13 mouse cellular contexts compared by ENCODE assay signal in the genomic region with DNA sequence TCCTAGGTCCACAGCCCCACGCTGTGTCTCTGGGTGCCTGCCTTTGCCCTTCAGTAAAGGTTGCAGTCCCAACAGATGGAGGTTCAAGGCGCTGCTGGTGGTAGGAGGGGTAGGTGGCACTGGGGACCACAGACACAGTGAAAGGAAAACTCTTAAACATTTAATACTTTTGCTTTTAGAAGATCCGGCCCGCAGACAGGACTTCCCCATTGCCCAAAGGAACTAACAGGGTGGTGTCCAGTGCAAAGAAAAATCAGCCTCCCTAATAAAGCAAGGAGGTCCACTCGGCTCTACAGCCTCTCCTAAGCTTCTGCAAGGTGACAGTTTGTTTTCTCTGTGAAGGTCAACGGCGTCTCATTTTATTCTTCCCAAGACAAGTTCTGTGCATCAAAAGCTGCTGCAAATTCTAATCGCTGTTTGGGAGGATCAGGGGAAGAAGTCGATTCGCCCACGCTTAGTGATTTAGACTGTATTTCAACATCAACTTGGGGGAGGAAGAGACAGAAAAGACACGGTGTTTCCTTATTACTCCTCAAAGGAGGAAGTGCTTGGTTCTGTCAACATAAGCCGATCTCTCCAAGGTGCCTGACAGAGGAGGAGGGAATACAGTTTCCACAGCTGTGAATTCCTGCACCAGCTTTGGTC. TPM values are rescaled to one million over a fixed set of nuclear protein-coding genes. Genes with fewer than 3 reads are reported as not detected.
DNase-seq lines count a peak whose midpoint lies in the region; ATAC-seq and TF ChIP-seq lines count a peak whose summit lies in the region.
"Had no signal": no experiment of that assay in that cellular context is flagged by ENCODE, and none has a peak within 500 bp of the region (broad histone marks: within the 10 kb centered on the region; RNA-seq: fewer than 3 reads in every experiment).

No protein-coding gene starts in this region.

- H3K36me3 ChIP-seq in MEL (ENCODE audit: control insufficient read depth in 1 of 2, insufficient read depth in 2 of 2, low read length in 2 of 2): peaks cover 0 to 23% of the 10 kb centered on the region in 2 experiments; a peak in 2 of 4 replicates
- H3K36me3 ChIP-seq in intestine, embryonic 14.5 days (ENCODE audit: control insufficient read depth, insufficient read depth, low read length): peaks cover 4% of the 10 kb centered on the region; the same call in 1 of the 2 replicates
- H3K36me3 ChIP-seq in forebrain, embryonic 10.5 days (replicated peaks): peaks cover 10% of the 10 kb centered on the region

- DNase-seq in layer of hippocampus, adult 2 months (ENCODE audit: low spot score in 2 of 2): no peak
- no peak for DNase-seq in layer of hippocampus, postnatal 10 days (ENCODE audit: low spot score in 2 of 2)
- DNase-seq in MEL (ENCODE audit: low read depth, low spot score): peak; percentile 84
- no peak for DNase-seq in intestine, embryonic 14.5 days (ENCODE audit: low spot score)
- no peak for DNase-seq in forebrain, embryonic 10.5 days (ENCODE audit: extremely low spot score, low spot score)
- DNase-seq in embryo, embryonic 11 days: no peak
- no peak for DNase-seq in kidney, postnatal 25 days
- DNase-seq: kidney, postnatal 4 days; spleen, adult 18-20 months had no signal

- TF ChIP-seq RAD21 in MEL (IDR thresholded peaks at IDR 0.05; ENCODE audit: low read depth, low read length): no peak

- no peak for ATAC-seq in intestine, embryonic 14.5 days (replicated peaks; ENCODE audit: low FRiP score, low TSS enrichment, low read depth)
- peak; percentile 51 for ATAC-seq in megakaryocyte progenitor cell, adult 5-6 weeks (replicated peaks; ENCODE audit: poor library complexity)
- ATAC-seq: forebrain, embryonic 13.5 days; midbrain, embryonic 13.5 days had no signal

- no peaks in the 10 kb centered on the region for H3K27me3 ChIP-seq in MEL (ENCODE audit: control insufficient read depth in 1 of 2, insufficient read depth in 2 of 2, low read length in 2 of 2)
- H3K27me3 ChIP-seq in intestine, embryonic 14.5 days (replicated peaks; ENCODE audit: control insufficient read depth, insufficient read depth, low read length): no peaks in the 10 kb centered on the region
- no peaks in the 10 kb centered on the region for H3K27me3 ChIP-seq in forebrain, embryonic 10.5 days (ENCODE audit: poor library complexity, severe bottlenecking)
- H3K27me3 ChIP-seq: forebrain, embryonic 13.5 days; hindbrain, embryonic 13.5 days; midbrain, embryonic 13.5 days had no signal

- no peak for TF ChIP-seq POLR2A in MEL (IDR thresholded peaks at IDR 0.05; ENCODE audit: control insufficient read depth in 1 of 2, insufficient read depth in 1 of 2, low read depth in 1 of 2, low read length in 2 of 2, poor library complexity in 1 of 2)

- 75% methylated on average over 13 of the region's 13 CpGs for WGBS in intestine, embryonic 14.5 days
- WGBS in forebrain, embryonic 10.5 days: 90% methylated on average over 13 of the region's 13 CpGs

- no peak overlapping the region for H3K4me2 ChIP-seq in intestine, embryonic 14.5 days (ENCODE audit: low read length)
- H3K4me2 ChIP-seq: forebrain, embryonic 13.5 days; hindbrain, embryonic 13.5 days; midbrain, embryonic 13.5 days had no signal

- no peaks in the 10 kb centered on the region for H3K9me3 ChIP-seq in MEL (replicated peaks; ENCODE audit: insufficient read depth, low read length)
- H3K9me3 ChIP-seq in intestine, embryonic 14.5 days (ENCODE audit: control insufficient read depth, low read length): no peaks in the 10 kb centered on the region
- H3K9me3 ChIP-seq in forebrain, embryonic 10.5 days: no peaks in the 10 kb centered on the region
- H3K9me3 ChIP-seq: forebrain, embryonic 13.5 days; hindbrain, embryonic 13.5 days; midbrain, embryonic 13.5 days had no signal

- H3K79me2 ChIP-seq in MEL (ENCODE audit: control insufficient read depth, insufficient read depth, low read length, poor library complexity): peaks cover 13% of the 10 kb centered on the region

- no peak for TF ChIP-seq CTCF in layer of hippocampus, adult 2 months (conservative IDR thresholded peaks at IDR 0.05)
- no peak for TF ChIP-seq CTCF in MEL (IDR thresholded peaks at IDR 0.05 in 2 of 3, conservative IDR thresholded peaks at IDR 0.05 in 1 of 3; ENCODE audit: control insufficient read depth in 1 of 3, insufficient read depth in 1 of 3, low read depth in 2 of 3, low read length in 3 of 3, poor library complexity in 1 of 3, severe bottlenecking in 1 of 3)

- H3K4me3 ChIP-seq in layer of hippocampus, adult 2 months: no peak overlapping the region
- peak overlapping the region; percentile 34 to 46 for H3K4me3 ChIP-seq in MEL (ENCODE audit: control insufficient read depth in 1 of 2, insufficient read depth in 1 of 2, low read depth in 2 of 2, low read length in 2 of 2)
- H3K4me3 ChIP-seq in intestine, embryonic 14.5 days (ENCODE audit: low read depth, low read length): no peak overlapping the region
- H3K4me3 ChIP-seq in forebrain, embryonic 10.5 days: no peak overlapping the region
- H3K4me3 ChIP-seq: forebrain, embryonic 13.5 days; hindbrain, embryonic 13.5 days; midbrain, embryonic 13.5 days had no signal

- TF ChIP-seq EP300 in MEL (IDR thresholded peaks at IDR 0.05; ENCODE audit: low read depth in 1 of 2, low read length in 2 of 2): peak; percentile 66 to 67

- peak overlapping the region; percentile 36; the same call in 1 of the 2 replicates for H3K27ac ChIP-seq in layer of hippocampus, adult 2 months
- H3K27ac ChIP-seq in MEL (ENCODE audit: control insufficient read depth, low read depth, low read length): peak overlapping the region; percentile 90
- peak overlapping the region; percentile 57 for H3K27ac ChIP-seq in intestine, embryonic 14.5 days (ENCODE audit: low read depth)
- H3K27ac ChIP-seq in forebrain, embryonic 10.5 days: no peak overlapping the region
- H3K27ac ChIP-seq: forebrain, embryonic 13.5 days; hindbrain, embryonic 13.5 days; midbrain, embryonic 13.5 days had no signal

- H3K9ac ChIP-seq in MEL (ENCODE audit: control insufficient read depth, low read depth, low read length, poor library complexity, severe bottlenecking): peak overlapping the region; percentile 52
- no peak overlapping the region for H3K9ac ChIP-seq in intestine, embryonic 14.5 days (ENCODE audit: low read length)
- H3K9ac ChIP-seq: forebrain, embryonic 13.5 days; hindbrain, embryonic 13.5 days; midbrain, embryonic 13.5 days had no signal

- peaks cover 6 to 31% of the 10 kb centered on the region in 2 experiments for H3K4me1 ChIP-seq in MEL (ENCODE audit: control insufficient read depth in 1 of 2, insufficient read depth in 2 of 2, low read length in 2 of 2)
- peaks cover 7% of the 10 kb centered on the region for H3K4me1 ChIP-seq in intestine, embryonic 14.5 days (replicated peaks; ENCODE audit: control insufficient read depth, insufficient read depth, low read length)
- H3K4me1 ChIP-seq in forebrain, embryonic 10.5 days: peaks cover 21% of the 10 kb centered on the region

RNA-seq across cellular contexts. Expression of a gene that starts 1.8 kb away (rescaled TPM):
- 10 to 100 TPM; 39.4 to 39.7 TPM for total RNA-seq in layer of hippocampus, adult 2 months (2021)
- total RNA-seq in layer of hippocampus, postnatal 10 days (2021): 10 to 100 TPM; 50.9 to 56.1 TPM
- 26.8 and 33.7 TPM in 2 replicates for total RNA-seq in MEL (2012; rRNA removed)
- polyA plus RNA-seq in MEL (2012; ENCODE audit: insufficient read depth in 1 of 2, insufficient read length in 2 of 2, low read depth in 1 of 2, low replicate concordance in 2 of 2, missing spikeins in 1 of 2): 10 to 100 TPM in 1 of 2 experiments, not detected in 1; 48.6 TPM
- polyA plus RNA-seq in intestine, embryonic 14.5 days (2014; fragmentation: Nextera tagmentation; extraction: Ambion mirVana): 108 and 110 TPM in 2 replicates
- 27.9 and 39.3 TPM in 2 replicates for total RNA-seq in megakaryocyte progenitor cell, adult 5-6 weeks (2015)
- total RNA-seq in megakaryocyte progenitor cell, adult 5-6 weeks (2017): 122 and 139 TPM in 2 replicates
- 46.4 and 52.4 TPM in 2 replicates for polyA plus RNA-seq in forebrain, embryonic 10.5 days (2016; fragmentation: Nextera tagmentation; extraction: Ambion mirVana)

RNA-seq across cellular contexts. Expression of a gene that starts 23.6 kb away (rescaled TPM):
- total RNA-seq in layer of hippocampus, adult 2 months (2021): under 1 TPM in 1 of 2 experiments, not detected in 1; 0.12 TPM
- total RNA-seq in layer of hippocampus, postnatal 10 days (2021): under 1 TPM; 0.18 to 0.22 TPM
- 9.8 and 10.2 TPM in 2 replicates for total RNA-seq in MEL (2012; rRNA removed)
- polyA plus RNA-seq in MEL (2012; ENCODE audit: insufficient read depth in 1 of 2, insufficient read length in 2 of 2, low read depth in 1 of 2, low replicate concordance in 2 of 2, missing spikeins in 1 of 2): 1 to 10 TPM in 1 of 2 experiments, not detected in 1; 6.8 TPM
- 0.24 and 0.44 TPM in 2 replicates for polyA plus RNA-seq in intestine, embryonic 14.5 days (2014; fragmentation: Nextera tagmentation; extraction: Ambion mirVana)
- 6.5 and 7.0 TPM in 2 replicates for total RNA-seq in megakaryocyte progenitor cell, adult 5-6 weeks (2015)
- total RNA-seq in megakaryocyte progenitor cell, adult 5-6 weeks (2017): 5.2 and 6.7 TPM in 2 replicates
- 0.30 and 0.48 TPM in 2 replicates for polyA plus RNA-seq in forebrain, embryonic 10.5 days (2016; fragmentation: Nextera tagmentation; extraction: Ambion mirVana)

RNA-seq across cellular contexts. Expression of a gene that starts 27.5 kb away (rescaled TPM):
- 10 to 100 TPM; 35.2 to 36.1 TPM for total RNA-seq in layer of hippocampus, adult 2 months (2021)
- 10 to 100 TPM; 33.6 to 36.3 TPM for total RNA-seq in layer of hippocampus, postnatal 10 days (2021)
- 48.5 and 48.7 TPM in 2 replicates for total RNA-seq in MEL (2012; rRNA removed)
- 10 to 100 TPM in 1 of 2 experiments, not detected in 1; 66.5 TPM for polyA plus RNA-seq in MEL (2012; ENCODE audit: insufficient read depth in 1 of 2, insufficient read length in 2 of 2, low read depth in 1 of 2, low replicate concordance in 2 of 2, missing spikeins in 1 of 2)
- polyA plus RNA-seq in intestine, embryonic 14.5 days (2014; fragmentation: Nextera tagmentation; extraction: Ambion mirVana): 91.1 and 93.9 TPM in 2 replicates
- 51.4 and 52.1 TPM in 2 replicates for total RNA-seq in megakaryocyte progenitor cell, adult 5-6 weeks (2015)
- total RNA-seq in megakaryocyte progenitor cell, adult 5-6 weeks (2017): 39.7 and 48.1 TPM in 2 replicates
- polyA plus RNA-seq in forebrain, embryonic 10.5 days (2016; fragmentation: Nextera tagmentation; extraction: Ambion mirVana): 65.0 and 65.4 TPM in 2 replicates

RNA-seq across cellular contexts. Expression of a gene that starts 44.8 kb away (rescaled TPM):
- total RNA-seq in layer of hippocampus, adult 2 months (2021): 10 to 100 TPM; 22.6 to 23.8 TPM
- 10 to 100 TPM; 34.6 to 36.2 TPM for total RNA-seq in layer of hippocampus, postnatal 10 days (2021)
- total RNA-seq in MEL (2012; rRNA removed): 23.3 and 24.5 TPM in 2 replicates
- polyA plus RNA-seq in MEL (2012; ENCODE audit: insufficient read depth in 1 of 2, insufficient read length in 2 of 2, low read depth in 1 of 2, low replicate concordance in 2 of 2, missing spikeins in 1 of 2): 10 to 100 TPM in 1 of 2 experiments, not detected in 1; 31.2 TPM
- 50.1 and 62.2 TPM in 2 replicates for polyA plus RNA-seq in intestine, embryonic 14.5 days (2014; fragmentation: Nextera tagmentation; extraction: Ambion mirVana)
- 4.4 and 5.2 TPM in 2 replicates for total RNA-seq in megakaryocyte progenitor cell, adult 5-6 weeks (2015)
- total RNA-seq in megakaryocyte progenitor cell, adult 5-6 weeks (2017): 2.2 and 4.7 TPM in 2 replicates
- 39.7 and 41.0 TPM in 2 replicates for polyA plus RNA-seq in forebrain, embryonic 10.5 days (2016; fragmentation: Nextera tagmentation; extraction: Ambion mirVana)

RNA-seq across cellular contexts. Expression of a gene that starts 45.1 kb away (rescaled TPM):
- total RNA-seq in layer of hippocampus, adult 2 months (2021): 10 to 100 TPM; 52.7 to 54.8 TPM
- total RNA-seq in layer of hippocampus, postnatal 10 days (2021): 10 to 100 TPM; 59.0 to 80.1 TPM
- 49.8 and 50.7 TPM in 2 replicates for total RNA-seq in MEL (2012; rRNA removed)
- polyA plus RNA-seq in MEL (2012; ENCODE audit: insufficient read depth in 1 of 2, insufficient read length in 2 of 2, low read depth in 1 of 2, low replicate concordance in 2 of 2, missing spikeins in 1 of 2): 10 to 100 TPM; 48.0 to 76.3 TPM
- polyA plus RNA-seq in intestine, embryonic 14.5 days (2014; fragmentation: Nextera tagmentation; extraction: Ambion mirVana): 167 and 175 TPM in 2 replicates
- 151 TPM in 2 replicates for total RNA-seq in megakaryocyte progenitor cell, adult 5-6 weeks (2015)
- total RNA-seq in megakaryocyte progenitor cell, adult 5-6 weeks (2017): 131 and 154 TPM in 2 replicates
- polyA plus RNA-seq in forebrain, embryonic 10.5 days (2016; fragmentation: Nextera tagmentation; extraction: Ambion mirVana): 205 and 219 TPM in 2 replicates

Comparison
In these comparisons a context has a peak if more than half of its experiments do, and no peak if none do; other contexts are left out.
1. H3K4me3 ChIP-seq: peak in MEL (2 of 2); none in layer of hippocampus, adult 2 months (single experiment), intestine, embryonic 14.5 days (single experiment) and forebrain, embryonic 10.5 days (single experiment).